Mouse (Mus musculus) v-Abl transformed pro-B cells (cell line): ENCODE data around the gene Trio.

Experiments used
- in situ Hi-C, 2 experiments: fragments of 400-800 bp; cut with MboI; formaldehyde crosslinking; loops; one replicate each; pipeline ENCODE4 v1.15.1; 2025; ENCODE audit not compliant: unreplicated experiment in 2 of 2

The Trio gene

DNA sequence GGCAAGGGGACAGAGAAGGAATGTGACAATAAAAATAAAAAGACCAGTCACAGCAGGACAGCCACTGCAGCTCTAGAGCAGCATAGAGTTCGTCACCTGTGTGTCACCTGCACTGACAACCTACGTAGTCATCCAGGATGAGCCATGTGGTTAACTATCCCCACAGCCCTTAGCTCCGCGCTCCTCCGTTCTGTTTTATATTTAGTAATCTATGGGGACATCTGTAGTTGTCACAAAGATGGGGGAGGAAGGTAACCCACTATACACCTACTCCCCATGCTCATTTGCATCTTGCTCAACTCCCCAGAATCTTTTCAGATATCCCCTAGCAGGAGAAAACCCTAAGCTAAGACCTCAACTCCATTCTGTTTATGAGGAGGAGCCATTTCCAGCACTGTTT is 71.3 kb downstream of the Trio start:
- in situ Hi-C loops = no loop called here

DNA sequence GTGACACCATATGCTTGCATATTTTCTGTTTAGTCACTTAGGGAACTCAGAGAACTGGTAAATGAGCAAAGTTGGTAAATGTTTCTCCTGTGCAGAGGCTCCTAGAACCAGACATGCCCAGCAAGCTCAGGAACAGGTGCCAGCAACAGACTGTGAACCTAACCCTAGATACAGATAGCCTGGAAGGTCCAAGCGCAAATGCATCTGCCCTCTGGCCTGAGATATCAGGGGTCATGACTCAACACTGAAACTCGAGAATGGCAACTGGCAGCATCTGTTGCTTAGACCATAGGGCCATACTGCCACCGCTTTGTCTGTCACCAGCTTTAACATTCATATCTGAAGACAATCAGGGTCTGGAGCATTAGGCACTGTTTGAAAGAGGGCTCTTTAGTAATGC is 72.1 kb downstream of the Trio start:
- in situ Hi-C loops = no loop called here

DNA sequence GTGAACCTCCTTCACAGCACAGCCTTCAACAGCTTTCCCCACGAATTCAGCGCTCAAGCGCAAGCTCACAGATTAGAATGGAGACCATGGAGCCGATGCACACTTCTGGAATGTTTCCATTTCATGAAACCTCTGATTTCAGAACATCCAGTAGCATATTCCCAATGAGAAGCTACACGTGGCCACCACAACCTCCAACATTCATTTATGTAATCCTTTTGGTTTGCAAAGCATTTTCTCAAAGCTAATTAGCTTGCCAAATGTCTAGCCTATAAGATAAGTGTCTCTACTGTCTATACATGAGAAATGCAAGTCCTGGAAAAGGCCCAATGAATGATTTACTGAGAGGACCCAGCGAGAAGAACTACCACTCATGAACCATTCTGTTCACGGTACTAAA is 74.5 kb downstream of the Trio start:
- in situ Hi-C loops = no loop called here

DNA sequence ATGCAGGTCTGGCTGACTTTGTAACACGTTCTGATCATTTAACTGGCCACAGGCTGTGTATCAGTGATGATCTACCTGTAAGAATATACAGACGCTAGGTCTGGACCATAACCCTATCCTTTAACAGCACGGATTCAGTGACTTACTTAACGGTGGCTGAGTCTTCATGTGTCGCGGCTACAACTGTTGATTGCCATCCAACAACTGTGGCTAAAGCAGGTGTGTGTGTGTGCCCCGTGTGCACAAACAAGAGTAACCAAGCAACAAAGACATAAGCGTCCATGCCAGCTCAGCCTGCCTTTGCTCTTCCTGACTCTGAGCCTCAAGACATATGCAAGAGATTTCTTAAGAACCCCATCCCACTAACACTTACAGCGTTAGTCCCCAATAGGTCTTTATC is 76.5 kb downstream of the Trio start:
- in situ Hi-C loops = no loop called here

DNA sequence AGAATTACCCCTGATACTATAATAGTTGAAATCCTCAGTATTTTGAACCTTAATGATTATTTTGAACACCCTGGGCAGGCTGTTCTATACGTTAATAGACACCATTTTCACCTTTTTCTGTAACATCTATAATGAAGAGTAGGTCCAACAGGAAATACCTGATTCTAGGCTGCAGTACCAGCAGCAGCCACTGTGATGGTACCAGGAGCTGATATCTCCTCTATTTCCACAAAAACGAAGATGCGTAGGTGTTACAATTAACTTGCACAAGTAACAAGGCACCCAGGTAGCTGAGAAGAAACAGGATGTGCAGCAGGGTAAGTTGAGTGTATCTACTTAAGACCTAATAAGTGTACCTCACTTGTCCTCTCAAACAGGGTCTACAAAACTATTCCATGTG is 77.8 kb downstream of the Trio start:
- in situ Hi-C loops = no loop called here

DNA sequence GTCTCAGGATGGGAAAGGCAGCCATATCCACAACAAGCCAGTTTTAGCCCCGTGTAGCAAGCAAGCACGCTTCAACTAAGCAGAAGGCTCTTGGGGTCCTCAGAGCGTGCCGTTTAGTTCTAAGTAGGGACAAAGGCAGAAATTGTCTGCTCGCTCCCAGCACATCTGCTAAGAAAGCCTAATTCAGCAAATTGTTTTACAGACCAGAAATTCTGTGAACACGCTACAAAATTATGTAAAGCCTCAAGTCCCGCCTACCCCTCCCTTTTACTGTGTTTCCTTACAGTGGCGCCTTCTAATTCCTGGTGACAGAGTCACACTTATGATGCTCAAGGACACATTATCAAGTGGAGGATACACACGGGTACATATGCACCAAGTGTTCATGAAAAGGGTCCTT is 80.1 kb downstream of the Trio start:
- in situ Hi-C loops = no loop called here

DNA sequence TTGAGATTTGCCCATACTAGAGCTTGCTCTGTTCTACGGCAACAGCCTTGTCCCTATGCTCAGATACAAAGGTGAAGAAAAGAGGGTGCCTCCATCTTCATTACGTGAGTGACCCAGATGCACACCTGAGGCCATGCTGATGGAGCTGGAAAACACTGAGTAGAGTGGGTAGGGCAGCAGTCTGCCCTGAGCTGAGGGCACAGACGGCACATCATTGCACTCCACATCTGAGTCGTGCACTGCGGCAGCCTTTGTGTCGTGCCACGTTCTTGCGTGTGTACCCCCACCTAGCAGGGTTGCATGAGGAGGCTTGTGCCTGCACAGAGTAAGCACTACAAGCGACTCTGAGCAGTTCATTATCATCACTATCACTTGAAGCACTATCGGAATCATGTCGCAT is 80.8 kb downstream of the Trio start:
- in situ Hi-C loops = no loop called here

DNA sequence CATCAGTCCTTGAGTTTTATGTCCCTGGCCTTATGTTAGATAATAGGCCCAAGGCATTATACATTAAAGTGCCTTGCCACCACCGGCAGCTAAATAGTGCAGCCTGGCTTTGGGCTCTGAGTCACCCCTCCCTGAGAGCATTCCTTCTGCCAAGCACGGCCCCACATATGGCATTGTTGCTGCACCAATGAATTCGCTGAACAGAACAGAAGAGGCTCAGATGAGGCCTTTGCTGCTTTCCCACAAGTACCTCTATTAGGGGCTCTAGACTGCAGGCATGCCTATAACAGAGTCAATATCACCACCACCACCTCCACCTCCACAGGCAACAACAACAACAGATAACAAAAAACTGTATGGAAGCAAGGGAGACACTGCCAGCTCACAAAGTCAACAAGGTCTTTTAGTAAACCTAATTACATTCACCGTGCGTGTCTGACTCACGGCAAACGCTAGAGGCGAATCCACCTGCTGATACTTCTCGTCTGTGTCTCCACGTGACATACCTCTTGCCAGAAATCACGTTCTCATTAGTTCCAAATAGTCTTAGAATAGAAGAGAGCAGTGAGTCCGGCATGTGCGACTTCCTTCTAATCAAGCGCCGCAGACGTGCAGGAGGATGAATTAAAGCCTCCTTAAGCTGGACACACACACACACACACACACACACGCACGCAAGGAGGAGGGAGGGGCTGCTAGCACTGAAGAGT is 82.0 kb downstream of the Trio start:
- in situ Hi-C loops = no loop called here

DNA sequence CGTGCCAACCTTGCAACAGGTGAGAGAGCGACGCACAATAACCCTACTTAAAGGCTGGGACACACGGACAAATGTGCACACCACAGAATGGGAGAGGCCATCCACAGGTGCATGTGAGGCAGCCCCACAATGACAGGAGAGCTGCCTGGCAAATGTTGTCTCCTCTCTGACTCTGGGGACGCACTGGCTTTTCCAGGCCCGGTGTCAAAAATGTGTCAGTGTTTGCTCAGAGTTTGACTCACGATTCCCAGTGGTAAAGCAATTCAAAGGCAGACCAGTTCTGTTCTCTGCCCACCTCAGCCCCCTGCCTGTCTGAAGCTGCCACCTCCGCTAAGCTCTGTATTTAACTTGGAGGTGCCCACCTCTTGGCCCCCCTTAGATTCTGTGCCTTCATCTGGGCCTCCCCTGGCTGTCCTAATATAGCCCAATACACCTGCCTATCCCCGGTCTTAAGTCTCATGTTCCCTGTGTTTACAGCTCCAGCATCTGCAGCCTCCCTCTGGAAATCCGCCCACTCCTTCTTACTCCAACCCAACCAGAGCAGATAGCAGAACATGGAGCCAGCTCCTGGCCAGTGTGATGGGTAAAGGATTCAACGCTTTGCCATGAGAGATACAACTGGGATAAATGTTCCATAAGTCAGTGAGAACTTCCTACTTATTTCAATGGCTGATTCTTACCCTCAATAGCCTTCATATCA is 83.3 kb downstream of the Trio start:
- in situ Hi-C loops = no loop called here

DNA sequence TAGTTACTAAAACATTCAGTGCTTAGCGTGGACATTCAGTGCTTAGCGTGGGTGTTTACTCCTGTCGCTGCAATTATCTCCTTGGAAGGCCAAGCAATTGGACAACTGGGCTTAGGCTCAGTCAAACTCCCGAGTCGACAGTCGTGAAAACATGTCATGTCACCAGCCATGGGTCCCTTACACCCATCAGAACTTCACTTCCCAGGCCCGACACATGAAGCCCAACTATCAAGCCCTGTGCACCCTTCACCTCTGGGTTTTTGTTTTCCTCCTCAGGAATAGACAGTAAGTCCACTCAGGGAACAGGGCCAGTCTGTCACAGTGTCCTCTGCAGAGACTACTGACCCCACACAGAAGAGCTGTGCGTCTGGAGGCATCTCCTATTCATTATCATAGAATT is 84.2 kb downstream of the Trio start:
- in situ Hi-C loops = no loop called here

DNA sequence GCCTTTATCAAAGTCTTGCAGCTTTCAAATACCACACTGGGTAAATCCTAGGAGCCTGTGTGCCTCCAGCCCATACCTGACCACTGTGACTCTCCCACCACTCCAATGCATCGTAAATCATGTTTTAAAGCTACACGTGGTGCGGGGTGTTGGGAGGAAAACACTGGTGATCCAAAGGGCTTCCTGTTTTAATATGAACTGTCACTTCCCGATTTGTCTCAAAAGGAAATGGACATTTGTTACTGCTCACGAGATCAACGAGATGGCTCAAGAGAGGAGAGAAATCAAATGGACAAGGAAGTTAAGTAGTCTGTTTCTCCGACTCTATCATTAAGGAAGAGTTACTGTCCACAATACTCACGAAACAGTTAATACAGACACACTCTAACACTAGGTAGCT is 84.6 kb downstream of the Trio start:
- in situ Hi-C loops = no loop called here

DNA sequence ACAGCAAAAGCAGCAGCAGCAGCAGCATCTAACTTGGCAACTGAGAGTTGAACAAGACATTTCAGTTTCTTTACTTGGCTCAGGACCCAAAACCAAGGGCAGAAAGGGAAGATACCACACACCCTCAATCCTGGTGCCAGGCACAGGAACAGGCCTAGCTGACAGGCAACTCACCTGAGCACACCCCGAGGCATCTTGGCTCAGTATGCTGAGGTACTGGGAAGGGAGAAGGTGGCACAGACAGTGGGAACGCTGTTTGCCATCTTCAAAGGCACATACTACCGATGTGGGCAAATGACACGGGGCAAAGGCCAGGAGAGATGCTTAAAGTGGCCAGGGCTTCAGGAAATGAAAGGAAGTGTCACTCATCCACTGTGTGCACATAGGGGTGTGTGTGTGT is 85.6 kb downstream of the Trio start:
- in situ Hi-C loops = no loop called here

DNA sequence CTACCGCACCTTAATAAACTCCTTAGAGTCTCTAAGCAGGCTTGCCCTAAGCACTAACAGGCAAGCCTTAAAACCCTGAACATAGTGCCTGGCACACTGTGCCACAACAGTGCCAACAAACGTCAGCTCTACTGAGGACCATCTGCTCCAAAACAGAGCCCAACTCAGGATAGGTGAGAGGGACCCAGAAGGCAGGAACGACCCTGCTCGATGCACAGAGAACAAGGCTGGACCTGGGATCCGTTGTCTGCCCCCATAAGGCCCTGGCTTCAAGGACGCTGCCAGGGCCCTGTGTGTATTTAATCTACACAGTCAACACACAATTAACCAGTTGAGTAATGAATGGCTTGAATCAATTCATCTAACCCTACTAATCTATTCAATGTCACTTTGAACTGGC is 86.8 kb downstream of the Trio start:
- in situ Hi-C loops = no loop called here

DNA sequence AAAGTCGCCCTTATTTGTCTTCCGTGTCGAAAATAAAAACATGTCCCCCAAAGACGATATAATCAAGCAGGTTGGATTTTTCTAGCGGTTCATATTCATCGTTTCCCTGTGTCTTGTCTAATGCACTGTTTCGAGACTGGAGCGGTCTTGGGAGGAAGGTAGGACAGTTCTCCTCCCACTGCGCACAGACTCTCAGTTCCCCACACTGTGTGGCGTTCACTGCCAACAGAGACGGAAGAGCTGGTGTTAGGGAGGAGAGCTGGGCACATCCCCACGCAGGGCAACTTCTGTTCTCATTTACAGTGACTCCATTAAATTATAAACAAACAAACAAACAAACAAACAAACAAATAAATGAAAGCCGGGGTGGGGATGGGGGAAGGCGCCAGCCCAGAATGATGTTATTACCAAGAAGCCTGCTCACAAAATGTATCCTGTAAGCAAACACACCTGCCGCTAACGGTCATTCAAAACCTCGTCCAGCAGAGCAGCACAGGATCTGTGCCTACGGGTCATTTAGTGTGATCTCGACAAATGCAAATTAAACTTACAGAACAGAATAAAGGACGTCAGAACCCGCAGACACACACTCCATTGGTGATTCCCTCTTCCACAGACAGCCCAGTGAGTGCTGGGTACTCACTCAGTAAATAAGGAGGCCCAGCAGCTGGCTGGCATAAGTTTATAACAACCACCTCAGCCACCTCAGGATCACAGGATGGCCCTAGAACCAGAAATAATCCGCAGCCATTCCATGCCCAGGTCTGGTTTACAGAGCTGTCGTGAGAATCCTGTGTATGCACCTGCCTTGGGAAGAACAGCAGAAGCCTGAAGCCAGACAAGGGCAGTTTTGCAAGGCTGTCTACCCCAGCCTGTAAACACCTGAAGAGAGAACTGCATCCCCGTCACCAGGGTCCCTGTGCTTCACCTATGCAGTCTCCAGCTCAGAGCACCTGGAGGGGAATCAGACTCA is 87.5 kb downstream of the Trio start:
- in situ Hi-C loops = no loop called here

DNA sequence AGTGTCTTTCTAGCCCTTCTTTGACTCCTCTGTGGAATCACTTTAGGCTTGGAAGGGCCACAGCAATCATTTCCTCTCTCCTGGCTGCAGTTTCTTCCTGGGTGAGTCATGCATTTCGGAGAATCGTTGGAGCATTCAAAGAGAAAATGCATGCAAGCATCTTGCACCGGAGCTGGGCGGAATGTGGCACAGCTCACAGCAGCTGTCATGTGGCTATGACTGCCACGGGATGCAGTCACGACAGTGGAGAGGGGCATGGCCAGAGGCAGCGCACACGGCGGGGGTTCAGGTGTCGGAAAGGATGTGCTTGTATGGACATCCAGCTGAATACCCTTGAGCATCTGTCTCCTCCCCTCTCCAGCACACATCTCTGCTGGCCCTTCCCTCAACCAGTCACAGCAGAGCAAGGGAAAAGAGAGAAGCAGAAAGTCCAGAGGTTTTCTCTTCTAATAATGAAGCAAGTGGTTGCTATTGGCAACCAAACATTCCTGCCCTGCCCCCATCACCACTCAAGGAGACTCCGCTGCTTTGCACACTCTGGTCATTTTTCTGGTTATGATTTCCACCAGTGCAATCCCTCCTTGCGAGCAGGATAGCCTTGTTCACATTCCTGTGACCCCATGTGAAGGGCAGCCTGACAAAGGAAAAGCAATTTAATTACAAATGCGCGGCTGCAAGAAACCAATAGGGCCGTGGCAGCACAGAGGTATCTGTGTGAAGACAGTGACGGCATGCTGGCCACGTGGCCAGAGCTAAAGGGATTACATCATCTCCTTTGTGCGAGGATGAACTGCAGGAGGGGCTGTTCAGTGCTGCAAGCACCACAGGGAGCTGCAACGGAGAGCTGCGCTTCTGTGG is 88.4 kb downstream of the Trio start:
- in situ Hi-C loops = no loop called here

DNA sequence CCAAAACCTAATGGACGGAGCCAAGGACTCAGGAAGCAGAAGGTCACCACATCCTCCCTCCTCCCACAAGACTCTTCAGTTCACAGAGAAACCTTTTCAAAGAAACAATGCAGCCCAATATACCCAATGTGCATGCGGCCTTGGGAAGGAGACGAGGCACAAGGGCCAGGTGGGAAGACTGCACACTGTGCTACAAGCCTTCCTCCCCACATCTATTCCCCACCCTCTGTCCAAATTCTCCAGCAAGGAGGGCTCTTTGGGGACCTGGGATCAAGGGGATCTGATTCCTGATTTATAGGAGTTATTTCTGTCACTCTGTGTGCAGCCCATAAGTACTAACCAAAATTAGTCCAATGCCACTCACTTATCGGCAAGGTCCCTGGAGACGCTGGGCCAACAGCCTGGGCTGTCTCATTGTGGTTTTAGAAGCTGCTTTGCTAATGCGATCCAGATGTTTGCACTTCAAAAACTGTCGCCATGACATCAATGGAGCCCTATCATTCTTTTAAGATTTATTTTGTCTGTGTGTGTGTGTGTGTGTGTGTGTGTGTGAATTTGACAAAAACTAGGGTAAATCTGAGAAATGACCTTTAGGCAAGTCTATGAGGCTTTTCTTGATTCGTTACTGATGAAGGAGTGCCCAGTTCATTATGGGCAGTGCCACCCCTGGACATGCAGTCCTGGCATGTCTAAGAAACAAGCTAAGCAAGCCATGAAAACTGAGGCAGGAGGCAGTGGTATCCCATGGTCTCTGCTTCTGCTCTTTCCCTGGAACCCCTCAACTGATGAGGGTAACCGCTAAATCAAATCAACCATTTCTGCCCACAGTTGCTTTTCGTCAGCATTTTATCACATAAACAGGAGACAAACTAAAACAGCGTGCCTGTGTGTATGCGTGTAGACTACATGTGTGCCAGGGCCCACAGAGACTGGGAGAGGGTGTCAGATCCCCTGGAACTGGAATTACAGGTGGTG is 89.6 kb downstream of the Trio start:
- in situ Hi-C loops = no loop called here

DNA sequence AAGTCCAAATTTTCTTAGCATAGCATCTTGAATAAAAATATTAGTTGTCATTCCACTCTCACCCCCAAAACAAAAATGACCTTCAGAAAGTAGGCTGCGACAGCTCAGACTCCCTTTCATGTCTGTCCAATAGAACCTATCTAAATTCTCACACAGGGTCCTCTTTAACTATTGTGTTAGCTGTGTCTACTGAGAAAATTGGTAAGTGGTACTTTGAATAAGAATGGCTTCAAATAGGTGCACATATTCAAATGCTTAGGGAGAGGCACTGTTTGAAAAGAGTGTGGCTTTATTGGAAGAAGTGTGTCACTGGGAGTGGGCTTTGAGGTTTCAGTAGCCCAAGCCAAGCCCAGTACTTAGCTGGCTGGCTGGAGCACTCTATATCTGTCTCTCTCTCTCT is 92.4 kb downstream of the Trio start:
- in situ Hi-C loops = no loop called here

DNA sequence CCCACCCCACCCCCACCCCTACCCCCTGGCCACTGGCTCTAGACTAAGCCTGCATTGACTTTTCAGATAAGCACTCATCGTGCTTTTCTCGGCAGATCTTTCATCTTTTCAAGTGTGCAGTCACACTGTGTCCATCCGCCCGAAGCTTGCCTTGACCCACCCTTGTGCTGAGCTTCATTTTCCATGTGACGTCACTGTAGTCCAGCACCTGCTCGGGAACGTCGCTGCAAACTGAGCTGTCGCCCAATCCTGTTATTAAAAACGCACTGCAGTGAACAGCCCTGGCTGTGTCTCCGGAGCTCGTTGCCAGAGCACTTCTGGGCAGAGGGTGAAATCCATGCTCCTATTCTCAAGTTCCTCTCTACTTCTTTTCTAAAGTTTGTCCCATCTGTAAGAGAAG is 93.8 kb downstream of the Trio start:
- in situ Hi-C loops = no loop called here

DNA sequence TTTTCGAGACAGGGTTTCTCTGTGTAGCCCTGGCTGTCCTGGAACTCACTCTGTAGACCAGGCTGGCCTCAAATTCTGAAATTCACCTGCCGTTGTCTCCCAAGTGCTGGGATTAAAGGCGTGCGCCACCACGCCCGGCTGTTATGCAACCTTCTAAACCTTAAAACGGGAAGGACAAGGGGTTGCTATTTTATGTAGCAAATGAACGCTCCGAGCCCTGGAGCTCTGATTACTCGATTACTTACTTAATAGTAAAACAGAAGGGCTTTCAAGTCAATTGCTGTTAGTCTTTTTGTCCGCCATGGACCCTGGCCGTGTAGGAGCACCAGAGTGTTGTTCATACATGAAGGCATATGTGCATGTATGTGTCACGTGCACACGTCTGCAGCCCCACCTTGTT is 94.2 kb downstream of the Trio start:
- in situ Hi-C loops = no loop called here
